Mouse (Mus musculus) adipocyte (in vitro differentiated cells): Measurements from ENCODE around the gene Kcnc3.

Experiments
- DNase-seq: peaks from one replicate; pipeline ENCODE4 v3.0.0-alpha.2; 2016; ENCODE audit warnings: low spot score

The Kcnc3 gene

DNA sequence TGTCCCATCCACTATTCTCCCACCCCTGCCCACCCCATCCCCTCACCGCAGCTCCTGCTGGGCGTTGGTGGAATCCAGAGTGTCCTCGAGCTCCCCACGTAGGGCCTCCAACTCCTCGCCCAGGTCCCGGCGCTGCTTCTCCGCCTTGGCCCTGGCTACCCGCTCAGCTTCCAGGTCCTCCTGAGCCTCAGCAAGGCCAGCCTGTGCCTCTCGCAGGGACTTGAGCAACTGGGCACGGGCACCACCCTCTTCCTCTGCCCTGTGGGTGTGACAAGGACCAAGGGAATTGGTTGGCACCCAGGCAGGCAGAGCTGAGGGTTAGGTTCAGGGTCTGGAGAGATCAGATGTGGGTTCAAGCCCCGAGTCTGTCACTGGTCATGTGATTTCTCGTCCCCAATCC is 36.5 kb downstream of the Kcnc3 start:
- DNase-seq, result no peak

DNA sequence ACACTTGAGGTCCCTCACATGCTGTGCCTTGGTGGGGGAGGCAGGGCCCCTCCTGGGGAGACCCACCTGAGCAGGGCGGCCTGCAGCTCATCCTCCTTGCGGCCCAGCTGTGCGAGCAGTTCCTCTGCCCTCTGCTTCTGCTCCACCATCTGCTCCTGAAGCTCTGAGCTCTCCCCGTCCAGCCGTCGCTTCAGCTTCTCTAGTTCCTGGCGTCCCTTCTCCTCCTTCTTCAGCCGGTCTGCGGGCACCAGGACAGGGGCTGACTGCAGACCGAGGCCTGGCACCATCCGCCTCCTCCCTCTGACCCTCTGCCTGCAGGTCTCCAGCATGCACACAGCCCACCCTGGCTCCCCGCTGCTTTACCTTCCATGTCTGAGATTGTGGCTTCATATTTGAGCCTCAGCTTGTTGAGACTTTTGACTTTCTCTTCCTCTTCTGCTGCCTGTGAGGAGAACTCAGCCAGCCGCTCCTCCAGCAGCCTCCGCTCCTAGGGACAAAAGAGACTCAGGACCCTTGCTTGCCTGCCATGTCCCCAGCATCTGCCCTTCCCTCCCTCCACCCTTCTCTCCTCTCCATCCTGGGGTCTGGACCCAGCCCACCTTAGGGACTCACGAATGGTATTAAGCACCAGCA is 38.1 kb downstream of the Kcnc3 start:
- DNase-seq, result no peak

DNA sequence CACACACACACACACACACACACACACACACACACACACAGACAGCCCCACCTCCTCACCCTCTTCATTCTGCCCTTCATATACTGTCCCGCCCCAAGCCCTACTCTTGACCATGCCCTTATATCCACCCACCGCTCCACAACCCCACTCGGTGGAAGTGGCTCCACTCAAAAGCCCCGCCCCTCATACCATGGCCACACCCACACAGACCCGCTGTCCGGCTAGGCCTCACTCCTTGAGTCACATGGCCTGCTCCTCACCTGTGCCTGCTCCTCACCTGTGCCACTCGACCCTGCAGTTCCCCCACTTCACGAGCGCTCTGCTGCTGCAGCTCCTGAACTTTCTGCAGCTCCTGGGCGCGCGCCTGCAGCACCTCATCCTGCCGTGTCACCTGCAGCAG is 40.0 kb downstream of the Kcnc3 start:
- no peak for DNase-seq

DNA sequence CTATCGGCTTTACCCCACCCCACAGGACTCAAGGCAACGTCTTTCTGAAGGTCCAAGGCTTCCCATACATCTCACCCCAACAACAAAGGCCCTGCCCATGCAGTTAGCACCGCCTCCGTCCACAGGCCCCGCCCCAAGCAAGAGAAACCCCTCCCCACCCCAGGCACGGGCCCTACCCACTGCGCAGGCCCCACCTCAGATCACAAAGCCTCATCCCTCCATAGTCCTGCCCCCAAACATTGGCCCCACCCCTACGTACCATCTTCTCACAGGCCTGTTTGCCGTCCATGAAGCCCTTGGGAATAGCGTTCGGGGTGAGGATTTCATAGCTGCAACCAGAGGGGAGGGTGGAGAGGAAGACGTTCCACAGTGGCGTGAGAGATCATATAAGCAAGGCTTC is 42.2 kb downstream of the Kcnc3 start:
- DNase-seq, result no peak

DNA sequence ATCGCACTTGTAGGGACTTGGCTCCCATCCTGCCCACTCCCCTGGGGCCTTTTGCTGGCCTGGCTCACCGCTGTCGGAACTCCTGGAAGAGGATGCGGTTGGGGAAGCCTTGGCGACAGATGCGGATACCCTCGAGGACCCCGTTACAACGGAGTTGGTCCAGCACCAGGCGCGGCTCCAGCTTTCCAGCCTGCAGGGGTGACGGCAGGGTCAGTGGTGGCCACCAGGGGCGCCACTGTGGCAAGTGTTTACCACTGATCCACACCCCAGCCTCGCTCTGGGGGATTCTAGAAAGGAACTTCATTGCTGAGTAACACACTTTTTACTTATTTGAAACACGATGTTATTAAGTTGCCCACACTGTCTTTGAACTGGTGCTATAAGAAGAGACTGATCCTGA is 42.9 kb downstream of the Kcnc3 start:
- no peak for DNase-seq

DNA sequence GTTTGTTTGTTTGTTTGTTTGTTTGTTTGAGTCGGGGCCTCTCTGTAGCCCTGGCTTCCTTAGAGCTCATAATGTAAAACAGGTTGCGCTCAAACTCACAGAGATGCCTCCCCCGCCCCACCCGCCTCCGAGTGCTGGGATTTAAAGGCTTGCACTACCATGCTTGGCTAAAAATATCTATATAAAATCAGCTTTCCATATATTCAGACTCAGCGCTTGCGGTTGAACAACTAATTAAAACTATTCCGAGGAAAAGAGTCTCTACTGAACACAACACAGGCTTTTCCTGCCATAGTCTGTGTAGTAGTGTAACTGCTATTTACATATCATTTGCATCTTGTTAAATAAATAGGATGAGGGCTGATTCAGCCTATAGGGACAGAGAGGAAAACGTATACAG is 46.2 kb downstream of the Kcnc3 start:
- DNase-seq, result no peak

DNA sequence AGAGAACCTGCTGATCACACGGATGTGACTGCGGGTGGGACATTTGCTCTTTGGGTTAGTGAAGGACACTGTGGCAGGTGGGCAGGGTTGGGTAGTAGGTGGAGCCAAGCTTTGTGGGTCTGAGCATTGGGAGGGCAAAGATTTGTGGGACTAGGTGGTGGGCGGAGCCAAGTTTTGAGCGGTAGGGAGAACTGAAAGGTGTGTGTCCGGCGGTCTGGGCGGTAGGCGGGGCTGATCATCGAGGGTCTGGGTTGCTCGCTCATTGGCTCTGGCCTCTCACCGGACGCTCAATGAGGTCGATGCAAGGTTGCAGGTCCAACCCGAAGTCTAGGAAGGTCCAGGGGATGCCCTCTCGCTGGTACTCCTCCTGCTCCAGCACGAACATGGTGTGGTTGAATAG is 48.2 kb downstream of the Kcnc3 start:
- no peak for DNase-seq

DNA sequence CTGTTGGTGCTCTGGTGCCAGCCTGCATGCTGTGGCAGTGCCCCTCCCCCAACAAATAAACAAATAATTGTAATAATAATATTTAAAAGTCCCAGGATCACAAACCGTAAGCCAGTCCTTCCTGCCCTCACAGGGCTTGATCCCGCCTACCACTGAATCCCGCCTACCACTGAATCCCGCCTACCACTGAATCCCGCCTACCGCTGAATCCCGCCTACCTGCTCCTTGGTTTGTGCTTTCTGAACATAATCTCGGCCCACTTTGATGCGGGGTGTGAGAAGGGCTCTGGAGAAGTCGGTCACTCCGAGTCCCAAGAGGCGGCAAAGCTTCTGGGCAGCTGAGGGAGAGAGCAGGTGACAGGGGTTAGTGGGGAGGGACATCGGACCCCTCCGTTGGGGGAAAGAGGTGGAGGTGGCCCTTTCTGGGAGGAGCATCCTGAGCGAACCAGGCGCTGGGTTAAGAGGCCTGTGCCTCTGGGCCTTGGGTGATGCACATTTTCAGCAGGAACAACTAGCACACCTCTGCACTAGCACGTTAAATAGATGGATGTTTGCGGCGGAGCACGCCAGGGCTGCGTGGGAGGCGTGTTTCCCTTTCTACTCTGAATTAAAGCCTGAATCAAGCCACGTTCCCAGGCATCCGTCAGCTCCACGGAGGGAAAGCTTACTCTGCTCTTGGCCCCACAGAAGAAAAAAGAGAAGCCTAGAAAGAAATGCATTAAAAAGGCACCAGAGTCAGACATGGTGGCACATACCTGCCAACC is 50.6 kb downstream of the Kcnc3 start:
- no peak for DNase-seq

DNA sequence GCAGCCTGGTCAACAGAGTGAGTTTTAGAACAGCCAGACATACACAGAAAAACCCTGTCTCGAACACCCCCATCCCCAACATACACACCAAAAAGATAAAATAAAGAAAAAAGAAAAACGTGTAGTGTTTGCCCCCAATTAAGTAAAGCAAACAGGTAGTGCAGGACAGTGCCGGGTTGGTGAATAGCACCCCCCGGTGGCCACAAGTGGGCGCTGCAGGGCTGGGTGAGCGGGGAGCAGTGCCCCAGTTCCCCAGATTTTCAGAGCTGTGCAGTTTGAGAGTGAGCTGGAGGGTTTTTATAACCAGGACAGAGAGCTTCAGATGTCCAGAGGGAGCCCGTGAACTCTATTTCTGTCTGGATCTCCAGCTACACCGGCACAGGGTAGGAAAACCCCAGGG is 51.4 kb downstream of the Kcnc3 start:
- DNase-seq, result no peak

DNA sequence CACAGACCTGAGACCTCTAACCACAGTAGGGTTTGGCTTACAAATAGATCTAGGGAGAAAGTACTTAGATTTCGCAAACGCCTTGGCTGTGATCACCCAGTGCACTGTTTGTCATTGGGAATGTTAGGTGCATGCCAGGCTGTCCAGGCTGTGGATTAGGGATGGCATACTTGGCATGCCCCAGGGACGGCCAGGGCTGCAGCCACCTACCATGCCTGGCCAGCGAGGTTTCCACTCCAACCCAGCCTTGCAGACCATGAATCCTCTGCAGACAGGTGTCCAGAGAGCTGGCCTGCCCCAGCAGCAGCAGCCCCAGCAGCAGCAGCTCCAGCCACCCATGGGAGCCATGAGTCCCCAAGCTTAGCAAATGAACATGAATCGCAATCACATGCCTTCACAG is 54.8 kb downstream of the Kcnc3 start:
- DNase-seq, result peak; percentile 33

DNA sequence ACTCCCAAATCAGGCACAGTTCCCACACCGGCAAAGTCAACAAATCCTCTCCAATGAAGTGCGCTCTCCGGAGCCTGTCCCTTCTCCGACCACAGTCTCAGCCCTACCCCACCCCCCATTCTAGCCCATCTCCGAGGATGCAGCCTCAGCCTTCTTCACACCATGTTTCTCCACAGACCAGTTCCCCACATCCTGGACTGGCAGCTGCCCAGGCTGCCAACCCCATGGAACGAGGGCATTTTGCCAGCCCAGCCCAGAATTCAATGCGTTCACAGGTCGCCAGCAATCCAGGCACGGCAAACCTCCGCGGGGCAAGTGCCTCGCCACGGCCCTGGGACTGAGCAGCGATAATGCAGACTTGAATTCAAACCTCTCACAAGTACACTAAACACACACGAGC is 55.5 kb downstream of the Kcnc3 start:
- DNase-seq, result peak; percentile 31

DNA sequence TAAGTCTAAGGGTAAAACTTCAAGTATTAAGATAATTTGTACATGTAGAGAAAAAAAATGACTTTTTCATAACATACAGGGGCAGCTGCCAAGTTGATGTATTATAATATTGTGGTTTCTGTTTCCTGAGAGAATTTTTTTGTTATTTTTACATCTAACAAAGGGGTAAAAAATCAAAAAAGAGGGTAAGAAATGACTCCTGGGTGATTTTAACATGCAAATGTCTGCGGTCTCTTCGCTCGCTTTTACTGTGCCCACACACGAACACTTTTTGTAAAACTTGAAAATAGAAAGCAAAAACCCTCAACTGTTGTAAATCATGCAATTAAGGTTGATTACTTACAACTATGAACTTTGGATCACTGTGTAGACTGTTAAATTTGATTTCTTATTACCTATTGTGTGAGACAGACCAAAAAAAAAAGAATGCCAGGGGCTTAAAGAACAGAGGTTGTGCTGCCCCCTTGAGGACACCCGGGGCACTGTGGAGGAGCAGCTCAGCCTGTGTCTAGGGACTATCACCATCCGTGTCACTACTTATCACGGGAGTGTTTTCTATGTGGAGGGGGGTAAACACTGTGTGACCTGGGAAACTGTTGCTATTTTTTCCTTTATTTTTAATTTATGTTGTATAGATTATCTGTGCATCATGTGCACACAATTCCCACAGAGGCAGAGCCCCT is 56.7 kb downstream of the Kcnc3 start:
- DNase-seq, result peak; percentile 61

DNA sequence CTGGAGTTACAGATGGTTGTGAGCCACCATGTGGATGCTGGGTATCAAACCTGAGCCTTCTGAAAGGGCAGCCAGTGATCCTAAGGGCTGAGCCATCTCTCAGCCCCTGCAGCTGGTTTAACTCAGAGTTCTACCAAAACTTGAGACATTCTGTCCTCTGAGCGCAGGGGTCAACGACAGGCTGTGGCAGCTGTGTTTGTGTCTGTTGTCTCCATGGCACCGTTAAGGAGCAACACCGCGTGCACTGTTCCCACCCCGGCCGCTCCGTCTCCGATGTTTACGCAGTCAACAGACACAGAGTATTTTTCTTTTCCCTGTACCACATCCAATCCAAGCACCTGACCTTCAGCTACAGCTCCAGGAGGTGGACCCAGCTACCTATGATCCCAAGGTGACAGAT is 57.3 kb downstream of the Kcnc3 start:
- no peak for DNase-seq

DNA sequence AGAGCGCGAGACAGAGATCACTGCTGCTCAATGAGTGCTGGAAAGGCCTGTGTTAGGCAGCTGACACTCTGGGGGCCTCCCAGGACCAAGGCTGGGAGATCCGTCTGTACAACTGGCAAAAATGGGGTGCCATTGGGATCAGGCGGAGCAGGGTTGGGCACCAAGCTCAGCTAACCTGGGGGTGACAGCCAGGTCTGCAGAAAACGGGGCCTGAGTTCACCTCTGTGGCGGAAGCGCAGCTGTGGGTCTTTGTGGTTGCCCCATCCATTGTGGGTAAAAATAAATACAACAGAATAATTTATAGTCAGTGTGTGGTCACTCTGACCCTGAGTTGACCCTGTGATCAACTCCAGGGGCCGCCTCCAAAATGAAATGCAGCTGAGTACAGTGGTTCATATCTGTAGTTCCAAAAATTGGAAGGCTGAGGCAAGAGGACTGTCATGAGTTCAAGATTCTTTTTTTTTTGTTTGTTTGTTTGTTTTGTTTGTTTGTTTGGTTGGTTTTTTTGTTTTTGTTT is 58.7 kb downstream of the Kcnc3 start:
- no peak for DNase-seq

DNA sequence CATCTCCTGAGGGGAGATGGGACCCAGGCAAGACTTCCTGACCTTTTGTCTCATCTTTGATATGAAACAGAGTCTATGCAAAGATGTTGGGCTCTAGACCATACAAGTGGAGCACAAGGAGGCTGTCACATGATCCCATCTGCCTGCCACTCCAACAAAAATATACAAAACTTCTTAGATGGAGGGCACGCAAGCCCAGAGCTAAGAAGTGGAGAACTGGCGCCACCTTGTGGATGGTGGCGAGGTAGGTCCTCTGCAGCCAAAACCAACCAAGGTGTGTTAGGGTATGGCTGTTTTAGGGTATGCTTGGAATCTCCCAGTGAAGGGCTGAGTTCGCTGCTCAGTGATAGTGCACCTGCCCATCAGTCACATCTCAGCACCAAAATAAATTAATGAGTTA is 59.5 kb downstream of the Kcnc3 start:
- DNase-seq, result peak; percentile 74

DNA sequence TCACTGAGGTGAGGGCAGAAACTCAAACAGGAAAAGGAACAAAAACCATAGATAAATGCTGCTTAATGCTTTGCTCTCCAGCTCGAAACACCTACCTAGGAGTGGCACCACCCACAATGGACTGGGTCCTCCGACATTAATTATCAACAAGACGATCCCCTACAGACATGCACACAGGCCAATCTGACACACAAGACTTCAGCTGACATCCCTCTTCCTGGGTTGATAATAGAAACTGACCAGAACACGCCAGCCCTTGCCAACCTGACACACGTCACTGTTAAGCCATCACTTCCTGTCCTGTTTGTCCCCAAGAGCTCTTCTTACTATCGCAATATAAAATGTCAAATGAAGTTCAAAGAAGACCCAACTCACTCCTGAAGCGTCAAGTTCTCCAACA is 61.0 kb downstream of the Kcnc3 start:
- DNase-seq, result no peak

DNA sequence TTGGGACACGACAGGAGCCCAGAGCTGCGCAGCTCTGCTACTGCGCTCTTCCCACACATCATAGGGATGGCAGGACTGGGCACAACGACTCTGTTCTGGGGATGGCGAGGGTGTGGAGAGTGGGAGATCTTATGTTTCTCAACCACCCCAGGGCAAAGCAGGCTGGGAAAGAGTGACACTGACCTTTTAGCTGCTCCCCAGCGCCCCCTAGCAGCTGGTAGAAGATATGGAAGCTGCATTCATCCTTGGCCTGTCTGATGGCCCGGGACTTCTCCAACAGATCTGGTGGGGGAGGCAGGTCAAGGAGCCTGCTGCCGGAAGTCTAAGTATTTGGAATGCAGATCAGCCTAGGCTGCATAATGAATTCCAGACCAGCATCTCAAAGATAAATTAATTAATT is 63.3 kb downstream of the Kcnc3 start:
- peak; percentile 12 for DNase-seq
